Mouse (Mus musculus): ENCODE measurements around the gene Eif4h. TPM values are rescaled to one million over a fixed set of nuclear protein-coding genes. Genes with fewer than 3 reads are reported as not detected.

Gene Eif4h
- polyA plus RNA-seq (2014; fragmentation: Nextera tagmentation; extraction: Ambion mirVana) = 329 and 343 TPM in 2 replicates

DNA sequence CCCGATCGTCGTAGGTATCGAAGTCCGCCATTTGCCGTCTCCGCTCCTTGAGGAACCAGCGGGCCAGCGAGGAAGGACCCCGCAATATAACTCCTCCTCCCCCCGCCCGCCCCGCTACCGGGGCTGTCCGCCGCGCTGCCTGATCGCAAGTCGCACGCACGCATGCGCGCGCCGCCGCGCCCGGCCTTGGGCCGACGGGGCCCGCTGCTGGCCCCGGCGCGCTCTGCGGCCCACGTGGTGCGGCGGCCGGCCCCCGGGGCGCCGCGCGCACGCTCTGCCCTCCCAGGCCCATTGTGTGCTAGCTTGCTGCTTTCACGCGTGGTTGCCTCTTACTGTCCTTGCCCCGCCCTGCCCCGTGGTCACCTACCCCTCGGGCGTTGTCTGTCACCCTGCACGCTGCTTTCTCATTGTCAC, at the start of gene Eif4h:
TSS of gene Eif4h (minus strand) at position 222 of the 414 bp plus-strand sequence.
- H3K27ac ChIP-seq = peak within 1 kb of the TSS; percentile 85
- peak; percentile 99 for DNase-seq (ENCODE audit: low spot score)
- peaks cover 20% of the 10 kb centered on the region for H3K36me3 ChIP-seq (replicated peaks; ENCODE audit: control insufficient read depth, insufficient read depth)
- H3K27me3 ChIP-seq (ENCODE audit: control insufficient read depth, insufficient read depth, low read length) = no peaks in the 10 kb centered on the region
- H3K4me2 ChIP-seq (replicated peaks) = peak within 1 kb of the TSS; percentile 89
- under 1% methylated on average over 52 of the region's 52 CpGs for WGBS
- peak; percentile 94 for ATAC-seq (ENCODE audit: low FRiP score)
- peak within 1 kb of the TSS; percentile 99 for H3K9ac ChIP-seq
- peak within 1 kb of the TSS; percentile 99 for H3K4me3 ChIP-seq (replicated peaks; ENCODE audit: low read length)
- no peaks in the 10 kb centered on the region for H3K9me3 ChIP-seq (ENCODE audit: control insufficient read depth, low read length)
- peaks cover 15% of the 10 kb centered on the region for H3K4me1 ChIP-seq (replicated peaks; ENCODE audit: control insufficient read depth, insufficient read depth, low read length)

DNA sequence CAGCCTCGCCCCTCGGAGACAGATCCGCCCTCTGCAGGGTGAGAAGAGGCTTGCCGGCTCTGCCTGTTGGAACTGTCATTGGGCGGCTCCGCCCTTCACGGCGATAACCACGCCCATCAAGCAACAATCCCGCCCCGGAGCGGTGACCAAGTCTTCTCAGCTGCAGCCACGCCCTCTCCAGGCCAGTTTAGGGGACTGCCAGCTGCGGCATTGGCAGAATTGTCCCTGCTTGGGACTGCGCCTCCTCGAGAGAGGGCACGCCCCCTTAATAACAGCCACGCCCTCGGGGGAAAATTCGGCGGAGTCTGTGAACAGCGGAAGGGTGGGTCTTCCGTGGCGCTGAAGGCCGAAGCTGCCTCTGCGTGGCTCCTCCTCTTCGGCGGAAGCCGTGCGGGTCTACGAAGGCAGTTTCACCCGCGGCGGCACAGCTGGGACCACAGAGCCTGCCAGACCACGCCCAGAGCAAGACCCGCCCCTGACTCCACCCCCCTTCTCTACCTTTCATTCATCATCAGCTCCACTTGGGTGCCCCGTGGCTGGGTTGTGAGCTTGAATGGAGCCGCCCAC, 49.5 kb upstream of the Eif4h start:
- Histone ChIP-seq H3K36me3 (replicated peaks; ENCODE audit: control insufficient read depth, insufficient read depth) (peaks cover 26% of the 10 kb centered on the region), H3K4me2 (replicated peaks) (peak overlapping the region; percentile 56), H3K27ac (peak overlapping the region; percentile 88), H3K9me3 (ENCODE audit: control insufficient read depth, low read length) (no peaks in the 10 kb centered on the region), H3K9ac (peak overlapping the region; percentile 53), H3K4me1 (replicated peaks; ENCODE audit: control insufficient read depth, insufficient read depth, low read length) (peaks cover 12% of the 10 kb centered on the region), H3K27me3 (ENCODE audit: control insufficient read depth, insufficient read depth, low read length) (no peaks in the 10 kb centered on the region), H3K4me3 (replicated peaks; ENCODE audit: low read length) (peak overlapping the region; percentile 79)
- peak; percentile 98 for DNase-seq (ENCODE audit: low spot score)
- ATAC-seq (ENCODE audit: low FRiP score) = peak; percentile 96
- under 1% methylated on average over 37 of the region's 38 CpGs for WGBS

DNA sequence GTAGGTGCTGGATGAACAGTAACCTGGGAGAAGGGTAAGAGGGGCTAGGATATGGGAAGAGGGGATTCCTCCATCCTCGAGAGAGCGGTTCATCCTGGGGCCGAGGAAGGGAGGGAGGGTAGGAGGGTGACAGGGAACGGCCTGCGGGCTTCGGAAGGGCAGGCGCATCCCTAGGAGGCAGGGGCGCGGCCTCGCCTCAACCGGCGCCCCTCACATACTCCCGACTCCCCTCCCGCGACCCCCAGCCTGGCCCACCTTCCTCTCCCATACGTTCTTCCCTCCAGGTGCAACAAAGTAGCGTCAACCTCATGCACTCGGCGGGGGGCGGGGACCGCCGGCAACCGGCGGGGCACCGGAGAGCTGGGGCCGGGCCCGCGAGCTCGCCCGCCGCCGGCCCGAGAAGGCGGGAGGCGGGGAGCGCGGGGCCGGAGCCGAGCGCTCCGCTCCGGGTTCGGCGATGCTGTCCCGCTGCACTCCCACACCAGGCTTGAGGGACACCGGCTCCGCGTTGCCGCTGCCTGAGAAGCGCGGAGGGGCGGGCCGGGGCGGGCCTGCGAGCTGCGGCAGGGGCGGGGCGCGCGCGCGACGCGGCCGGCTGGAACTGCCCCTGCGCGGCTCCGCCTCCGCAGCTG, 48.9 kb upstream of the Eif4h start, which contains the start of gene Limk1:
TSS of gene Limk1 (minus strand) at position 513 of the 632 bp plus-strand sequence.
- ATAC-seq (ENCODE audit: low FRiP score) (peak; percentile 28), DNase-seq (ENCODE audit: low spot score) (no peak)
- Histone ChIP-seq H3K27me3 (ENCODE audit: control insufficient read depth, insufficient read depth, low read length) (no peaks in the 10 kb centered on the region), H3K9me3 (ENCODE audit: control insufficient read depth, low read length) (no peaks in the 10 kb centered on the region), H3K4me1 (replicated peaks; ENCODE audit: control insufficient read depth, insufficient read depth, low read length) (peaks cover 12% of the 10 kb centered on the region), H3K4me3 (replicated peaks; ENCODE audit: low read length) (peak within 1 kb of the TSS; percentile 79), H3K36me3 (replicated peaks; ENCODE audit: control insufficient read depth, insufficient read depth) (peaks cover 32% of the 10 kb centered on the region), H3K4me2 (replicated peaks) (peak within 1 kb of the TSS; percentile 56), H3K9ac (peak within 1 kb of the TSS; percentile 89), H3K27ac (peak within 1 kb of the TSS; percentile 88)
- under 1% methylated on average over 39 of the region's 69 CpGs for WGBS

DNA sequence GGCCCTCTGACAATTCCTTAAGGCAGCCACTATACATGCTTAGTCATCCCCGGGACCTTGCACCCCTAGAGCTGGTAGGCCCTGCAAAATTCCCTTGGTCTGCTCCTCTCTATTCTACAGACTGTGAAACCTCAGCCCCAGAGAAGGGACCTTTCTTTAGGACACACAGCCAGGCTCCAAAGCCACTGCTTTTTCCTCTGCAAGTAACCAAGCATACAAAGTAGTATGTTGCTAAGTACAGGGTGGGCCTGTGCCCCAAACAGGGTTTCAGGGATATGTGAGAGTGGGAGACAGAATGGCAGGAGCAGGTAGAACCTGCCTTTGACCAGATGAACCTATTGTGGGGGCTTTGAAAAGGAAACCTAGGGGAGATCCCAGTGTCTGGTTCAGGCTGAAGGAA, 47.9 kb upstream of the Eif4h start:
- no peak for ATAC-seq (ENCODE audit: low FRiP score)
- Histone ChIP-seq H3K4me3 (replicated peaks; ENCODE audit: low read length) (peak overlapping the region; percentile 79), H3K36me3 (replicated peaks; ENCODE audit: control insufficient read depth, insufficient read depth) (peaks cover 42% of the 10 kb centered on the region), H3K4me2 (replicated peaks) (peak overlapping the region; percentile 56), H3K4me1 (replicated peaks; ENCODE audit: control insufficient read depth, insufficient read depth, low read length) (peaks cover 12% of the 10 kb centered on the region), H3K9me3 (ENCODE audit: control insufficient read depth, low read length) (no peaks in the 10 kb centered on the region), H3K27ac (no peak overlapping the region), H3K27me3 (ENCODE audit: control insufficient read depth, insufficient read depth, low read length) (no peaks in the 10 kb centered on the region), H3K9ac (peak overlapping the region; percentile 89)
- no peak for DNase-seq (ENCODE audit: low spot score)
- 75% methylated on average over 1 of the region's 1 CpGs for WGBS

DNA sequence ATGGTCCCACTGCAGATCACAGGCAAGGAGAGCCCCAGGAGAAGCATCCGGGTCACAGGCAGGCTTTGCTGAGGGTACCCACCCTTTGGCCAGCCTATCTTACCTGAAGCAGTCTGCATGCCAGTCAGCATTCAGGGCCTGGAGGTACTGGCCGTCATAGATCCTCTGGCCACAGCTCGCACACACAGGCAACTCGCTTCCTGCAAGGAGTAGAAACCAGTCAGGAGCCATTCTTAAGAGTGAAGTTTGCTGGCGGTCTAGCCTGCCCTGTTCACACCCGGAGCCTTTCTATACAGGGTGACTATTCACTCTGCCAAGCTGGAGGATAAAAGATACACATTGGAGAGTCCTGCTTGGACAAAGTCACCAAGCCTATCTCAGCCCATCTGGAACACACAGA, 47.3 kb upstream of the Eif4h start:
- Histone ChIP-seq H3K9ac (peak overlapping the region; percentile 25; the same call in 1 of the 2 replicates), H3K27me3 (ENCODE audit: control insufficient read depth, insufficient read depth, low read length) (no peaks in the 10 kb centered on the region), H3K27ac (no peak overlapping the region), H3K9me3 (ENCODE audit: control insufficient read depth, low read length) (no peaks in the 10 kb centered on the region), H3K4me1 (replicated peaks; ENCODE audit: control insufficient read depth, insufficient read depth, low read length) (peaks cover 12% of the 10 kb centered on the region), H3K36me3 (replicated peaks; ENCODE audit: control insufficient read depth, insufficient read depth) (peaks cover 42% of the 10 kb centered on the region), H3K4me3 (replicated peaks; ENCODE audit: low read length) (no peak overlapping the region), H3K4me2 (replicated peaks) (no peak overlapping the region)
- 91% methylated on average over 6 of the region's 6 CpGs for WGBS
- DNase-seq (ENCODE audit: low spot score) (no peak), ATAC-seq (ENCODE audit: low FRiP score) (no peak)

DNA sequence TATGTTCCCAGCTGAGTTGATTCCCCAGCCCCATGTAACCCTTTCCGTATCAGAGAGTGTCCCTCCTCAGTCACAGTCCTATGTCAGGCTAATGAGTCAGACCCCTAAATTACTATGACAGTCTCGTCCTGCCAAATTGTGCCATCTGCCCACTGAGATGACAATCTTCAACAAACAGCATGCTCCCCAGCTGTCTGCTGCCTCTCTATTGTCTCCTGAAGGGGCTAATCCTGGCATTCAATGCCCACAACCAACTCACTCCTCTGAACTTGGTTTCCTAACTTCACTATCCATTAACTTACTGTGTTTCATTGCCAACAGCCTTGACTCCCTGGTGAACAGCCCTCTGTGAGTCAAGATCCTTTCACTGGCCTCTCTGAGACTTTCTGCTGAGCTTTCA, 45.1 kb upstream of the Eif4h start:
- Histone ChIP-seq H3K4me2 (replicated peaks) (no peak overlapping the region), H3K27me3 (ENCODE audit: control insufficient read depth, insufficient read depth, low read length) (no peaks in the 10 kb centered on the region), H3K9me3 (ENCODE audit: control insufficient read depth, low read length) (no peaks in the 10 kb centered on the region), H3K9ac (no peak overlapping the region; the same call in 1 of the 2 replicates), H3K4me3 (replicated peaks; ENCODE audit: low read length) (no peak overlapping the region), H3K27ac (no peak overlapping the region), H3K4me1 (replicated peaks; ENCODE audit: control insufficient read depth, insufficient read depth, low read length) (peaks cover 12% of the 10 kb centered on the region), H3K36me3 (replicated peaks; ENCODE audit: control insufficient read depth, insufficient read depth) (peaks cover 56% of the 10 kb centered on the region)
- ATAC-seq (ENCODE audit: low FRiP score) (no peak), DNase-seq (ENCODE audit: low spot score) (no peak)
- WGBS = 50% methylated on average over 2 of the region's 2 CpGs

DNA sequence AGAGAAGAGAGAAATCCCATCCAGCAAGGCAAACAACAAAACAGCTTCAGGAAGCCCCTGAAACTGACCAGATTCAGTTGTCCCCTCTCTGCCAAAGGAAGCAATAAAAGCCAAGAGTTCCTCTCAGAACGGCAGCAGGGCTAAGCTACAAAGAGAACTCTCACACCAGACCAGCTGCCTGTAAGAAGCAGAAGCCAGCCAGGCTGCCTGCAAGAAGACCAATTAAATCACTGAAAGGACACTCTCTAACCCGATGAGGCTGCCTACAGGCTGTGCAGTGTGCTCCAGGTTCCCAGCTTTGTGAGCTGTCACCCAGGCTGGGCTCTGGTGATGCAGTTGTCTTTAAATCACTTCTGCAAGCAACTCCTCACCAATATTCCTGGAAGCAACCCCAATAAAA, 44.5 kb upstream of the Eif4h start:
- peaks cover 57% of the 10 kb centered on the region for H3K36me3 ChIP-seq (replicated peaks; ENCODE audit: control insufficient read depth, insufficient read depth)
- 58% methylated on average over 2 of the region's 2 CpGs for WGBS
- H3K4me3 ChIP-seq (replicated peaks; ENCODE audit: low read length) = no peak overlapping the region
- H3K27me3 ChIP-seq (ENCODE audit: control insufficient read depth, insufficient read depth, low read length) = no peaks in the 10 kb centered on the region
- H3K9me3 ChIP-seq (ENCODE audit: control insufficient read depth, low read length) = no peaks in the 10 kb centered on the region
- DNase-seq (ENCODE audit: low spot score) (no peak), ATAC-seq (ENCODE audit: low FRiP score) (no peak)
- no peak overlapping the region for H3K4me2 ChIP-seq (replicated peaks)
- H3K27ac ChIP-seq = no peak overlapping the region
- H3K9ac ChIP-seq = no peak overlapping the region
- peaks cover 12% of the 10 kb centered on the region for H3K4me1 ChIP-seq (replicated peaks; ENCODE audit: control insufficient read depth, insufficient read depth, low read length)

DNA sequence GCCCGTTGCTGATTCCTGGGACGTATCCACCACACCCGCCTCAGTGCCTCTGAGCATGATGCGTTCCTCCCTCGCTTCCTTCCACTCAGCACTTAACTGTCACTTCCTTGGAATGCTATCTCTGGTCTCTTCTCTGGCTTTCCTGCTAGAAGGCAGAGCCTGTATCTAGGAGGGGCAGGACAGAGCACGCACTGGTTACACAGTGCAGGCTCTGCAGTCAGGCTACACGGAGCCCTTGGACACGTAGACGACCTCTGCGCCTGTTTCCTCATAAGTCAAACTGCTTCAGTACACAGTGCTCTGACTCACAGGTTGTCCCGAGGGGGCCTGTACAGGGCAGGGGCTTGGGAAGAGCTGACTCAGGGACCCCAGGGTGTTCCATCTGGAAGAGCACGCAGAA, 40.9 kb upstream of the Eif4h start:
- H3K4me1 ChIP-seq (replicated peaks; ENCODE audit: control insufficient read depth, insufficient read depth, low read length) = peaks cover 22% of the 10 kb centered on the region
- DNase-seq (ENCODE audit: low spot score) = no peak
- H3K27me3 ChIP-seq (ENCODE audit: control insufficient read depth, insufficient read depth, low read length) = no peaks in the 10 kb centered on the region
- H3K36me3 ChIP-seq (replicated peaks; ENCODE audit: control insufficient read depth, insufficient read depth) = peaks cover 52% of the 10 kb centered on the region
- WGBS = 87% methylated on average over 12 of the region's 12 CpGs
- no peaks in the 10 kb centered on the region for H3K9me3 ChIP-seq (ENCODE audit: control insufficient read depth, low read length)
- H3K4me3 ChIP-seq (replicated peaks; ENCODE audit: low read length) = no peak overlapping the region
- no peak overlapping the region for H3K27ac ChIP-seq
- ATAC-seq (ENCODE audit: low FRiP score) = no peak
- H3K9ac ChIP-seq = no peak overlapping the region
- H3K4me2 ChIP-seq (replicated peaks) = no peak overlapping the region

DNA sequence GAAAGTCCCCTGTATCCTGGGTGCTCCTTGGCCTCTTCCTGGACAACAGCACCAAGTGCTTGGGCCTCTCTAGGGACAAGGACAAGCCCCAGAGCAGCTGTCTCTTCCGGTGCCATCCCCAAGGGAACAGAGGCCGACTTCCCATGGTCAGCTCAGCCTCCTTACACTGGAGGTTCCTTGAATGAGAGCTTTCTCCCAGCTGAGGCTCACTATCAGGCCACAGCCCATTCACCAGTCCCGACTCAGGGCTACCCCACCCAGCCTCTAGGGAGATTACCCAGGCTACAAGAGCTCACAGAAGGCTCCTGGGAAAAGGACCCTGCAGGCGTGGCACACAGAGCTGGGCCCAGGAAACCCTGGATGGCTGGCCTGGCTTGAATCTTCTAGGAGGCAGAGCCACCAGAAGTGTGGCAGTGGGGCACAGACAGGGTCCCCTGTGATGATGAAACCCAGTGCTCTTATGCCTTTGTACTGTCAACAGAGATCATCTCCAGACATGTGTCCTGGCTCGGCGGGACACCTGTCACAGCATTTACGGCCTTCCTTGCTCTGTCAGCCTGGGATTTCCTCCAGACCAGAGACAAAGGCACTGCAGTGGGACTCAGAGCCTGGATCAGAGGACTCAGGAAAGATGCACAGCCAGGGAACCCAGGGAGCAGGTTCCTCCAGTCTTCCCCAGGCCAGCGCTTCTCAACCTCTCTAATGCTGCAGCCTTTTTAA, 39.7 kb upstream of the Eif4h start:
- 64% methylated on average over 8 of the region's 8 CpGs for WGBS
- Histone ChIP-seq H3K36me3 (replicated peaks; ENCODE audit: control insufficient read depth, insufficient read depth) (peaks cover 41% of the 10 kb centered on the region), H3K4me1 (replicated peaks; ENCODE audit: control insufficient read depth, insufficient read depth, low read length) (peaks cover 25% of the 10 kb centered on the region), H3K27me3 (ENCODE audit: control insufficient read depth, insufficient read depth, low read length) (no peaks in the 10 kb centered on the region), H3K4me3 (replicated peaks; ENCODE audit: low read length) (no peak overlapping the region), H3K4me2 (replicated peaks) (no peak overlapping the region), H3K9me3 (ENCODE audit: control insufficient read depth, low read length) (no peaks in the 10 kb centered on the region), H3K27ac (no peak overlapping the region), H3K9ac (no peak overlapping the region)
- DNase-seq (ENCODE audit: low spot score) = no peak
- ATAC-seq (ENCODE audit: low FRiP score) = no peak
